Mouse (Mus musculus) hindbrain, embryonic 16.5 days (tissue): Measurements from ENCODE around the gene Zfp768. TPM values are rescaled to one million over a fixed set of nuclear protein-coding genes. Genes with fewer than 3 reads are reported as not detected.

ENCODE experiments used
- ATAC-seq: fragments of 200-750 bp; cut with Nextera tagmentation; 2 replicates; pipeline ENCODE4 v1.8.0; 2017; ENCODE audit warnings: moderate TSS enrichment, moderate library complexity
- H3K27ac ChIP-seq: fragments of 300-500 bp; sonication (generic); 2 replicates; pipeline ENCODE4 v1.5.1; 2014; ENCODE audit warnings: low read depth, mild to moderate bottlenecking, control low read depth, low read length, moderate library complexity
- H3K27me3 ChIP-seq: fragments of 300-500 bp; sonication (generic); replicated peaks from 2 replicates; pipeline ENCODE4 v1.6.1; 2014; ENCODE audit warnings: low read length; ENCODE audit not compliant: control insufficient read depth, insufficient read depth
- H3K36me3 ChIP-seq: fragments of 300-500 bp; sonication (generic); 2 replicates; pipeline ENCODE4 v1.6.1; 2014; ENCODE audit warnings: mild to moderate bottlenecking, low read length, moderate library complexity, mixed read lengths; ENCODE audit not compliant: control insufficient read depth, insufficient read depth
- H3K4me1 ChIP-seq: fragments of 300-500 bp; sonication (generic); 2 replicates; pipeline ENCODE4 v1.6.1; 2014; ENCODE audit warnings: low read depth, low read length; ENCODE audit not compliant: control insufficient read depth, insufficient read depth
- H3K4me2 ChIP-seq: fragments of 300-500 bp; sonication (generic); 2 replicates; pipeline ENCODE4 v1.6.1; 2014; ENCODE audit warnings: mild to moderate bottlenecking, low read length, control low read depth, moderate library complexity
- H3K4me3 ChIP-seq: fragments of 300-500 bp; sonication (generic); 2 replicates; pipeline ENCODE4 v1.5.1; 2014; ENCODE audit warnings: mild to moderate bottlenecking, low read length, control low read depth, moderate library complexity
- H3K9ac ChIP-seq: fragments of 300-500 bp; sonication (generic); 2 replicates; pipeline ENCODE4 v1.6.1; 2014; ENCODE audit warnings: low read depth, mild to moderate bottlenecking, control low read depth, low read length, moderate library complexity
- H3K9me3 ChIP-seq: fragments of 300-500 bp; sonication (generic); 2 replicates; pipeline ENCODE4 v1.6.1; 2014; ENCODE audit warnings: mild to moderate bottlenecking, low read length, moderate library complexity; ENCODE audit not compliant: control insufficient read depth
- WGBS: fragments of 180-500 bp; shearing (Covaris S2); extraction: QIAGEN DNeasy Blood & Tissue Kit; methylation state at CpG from one replicate; pipeline ENCODE4 v1.1.7; 2014; 5-methylcytosine and 5-hydroxymethylcytosine counted together
- polyA plus RNA-seq: library from polyadenylated mRNA; unstranded; fragments of >200 nt; fragmentation: Nextera tagmentation; extraction: Ambion mirVana; gene quantifications from 2 replicates; pipeline ENCODE4 v1.2.1, GENCODE M21; 2015

Gene Zfp768
- polyA plus RNA-seq, 1 experiment from 2014 or later = 16.3 TPM

DNA sequence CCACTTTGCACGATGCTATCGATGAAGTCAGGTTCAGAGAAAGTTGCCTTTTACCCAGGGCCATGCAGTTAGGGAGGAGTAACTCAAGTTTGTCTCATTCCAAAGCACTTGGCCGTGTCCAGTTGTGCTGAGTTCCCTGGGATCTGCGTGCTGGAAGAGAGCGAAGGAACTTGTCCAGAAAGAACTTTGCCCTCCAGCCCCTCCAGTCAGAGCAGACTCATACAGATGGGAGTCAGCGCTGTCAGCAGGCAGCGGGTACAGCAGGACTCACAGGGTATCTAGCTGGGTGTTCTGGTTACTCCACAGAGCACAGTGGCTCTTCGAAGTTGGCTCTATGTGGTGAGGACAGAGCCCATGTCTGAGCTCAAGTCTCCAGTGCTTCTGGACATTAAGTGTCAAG, 19.8 kb downstream of the Zfp768 start:
- 87% methylated on average over 8 of the region's 8 CpGs for WGBS
- Histone ChIP-seq H3K4me3 (no peak overlapping the region), H3K9ac (no peak overlapping the region), H3K4me1 (no peaks in the 10 kb centered on the region), H3K27ac (no peak overlapping the region), H3K4me2 (no peak overlapping the region), H3K27me3 (no peaks in the 10 kb centered on the region), H3K9me3 (no peaks in the 10 kb centered on the region), H3K36me3 (no peaks in the 10 kb centered on the region)
- no peak for ATAC-seq

DNA sequence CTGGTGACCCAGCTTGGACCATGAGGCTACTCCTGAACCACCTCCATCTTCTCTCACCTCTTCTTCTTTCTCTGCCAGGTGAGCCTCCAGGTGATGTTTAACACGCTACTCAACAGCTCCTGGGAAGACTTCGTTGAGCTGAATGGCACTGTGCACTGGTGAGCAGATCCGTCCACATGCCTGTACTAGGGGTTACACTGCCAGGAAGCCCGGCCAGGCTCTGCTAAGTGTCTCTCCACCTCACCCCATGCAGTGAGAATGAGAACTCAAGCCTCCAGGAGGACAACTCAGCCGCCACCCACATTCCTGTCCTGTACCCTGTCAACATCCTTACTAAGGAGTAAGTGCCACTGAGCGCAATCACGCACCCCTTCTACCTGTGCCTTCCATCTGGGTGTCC, 20.4 kb downstream of the Zfp768 start:
- Histone ChIP-seq H3K9me3 (no peaks in the 10 kb centered on the region), H3K9ac (no peak overlapping the region), H3K4me3 (no peak overlapping the region), H3K27me3 (no peaks in the 10 kb centered on the region), H3K27ac (no peak overlapping the region), H3K4me1 (no peaks in the 10 kb centered on the region), H3K36me3 (no peaks in the 10 kb centered on the region), H3K4me2 (no peak overlapping the region)
- ATAC-seq = no peak
- 87% methylated on average over 7 of the region's 7 CpGs for WGBS

DNA sequence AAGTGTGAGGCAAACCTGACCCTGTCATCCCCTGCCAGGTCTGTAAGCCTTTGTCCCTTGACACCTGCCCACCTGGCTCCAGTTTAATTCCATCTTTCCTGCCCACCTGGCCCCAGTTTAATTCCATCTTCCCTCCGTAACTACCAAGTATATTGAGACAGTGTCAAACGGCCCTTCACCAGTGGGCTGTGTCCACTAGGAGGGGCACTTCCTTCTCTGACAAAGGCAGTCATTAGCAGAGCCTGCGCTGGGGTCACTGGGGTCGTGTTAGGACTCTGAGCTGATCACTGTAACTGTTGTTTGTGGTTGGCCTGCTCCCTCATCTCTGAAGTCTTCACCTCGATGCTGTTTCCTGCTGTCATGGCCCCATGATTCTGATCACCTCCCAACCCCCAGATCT, 23.3 kb downstream of the Zfp768 start:
- Histone ChIP-seq H3K4me2 (no peak overlapping the region), H3K9me3 (no peaks in the 10 kb centered on the region), H3K4me3 (no peak overlapping the region), H3K9ac (no peak overlapping the region), H3K36me3 (no peaks in the 10 kb centered on the region), H3K4me1 (no peaks in the 10 kb centered on the region), H3K27ac (no peak overlapping the region), H3K27me3 (no peaks in the 10 kb centered on the region)
- WGBS = 52% methylated on average over 5 of the region's 5 CpGs
- no peak for ATAC-seq

DNA sequence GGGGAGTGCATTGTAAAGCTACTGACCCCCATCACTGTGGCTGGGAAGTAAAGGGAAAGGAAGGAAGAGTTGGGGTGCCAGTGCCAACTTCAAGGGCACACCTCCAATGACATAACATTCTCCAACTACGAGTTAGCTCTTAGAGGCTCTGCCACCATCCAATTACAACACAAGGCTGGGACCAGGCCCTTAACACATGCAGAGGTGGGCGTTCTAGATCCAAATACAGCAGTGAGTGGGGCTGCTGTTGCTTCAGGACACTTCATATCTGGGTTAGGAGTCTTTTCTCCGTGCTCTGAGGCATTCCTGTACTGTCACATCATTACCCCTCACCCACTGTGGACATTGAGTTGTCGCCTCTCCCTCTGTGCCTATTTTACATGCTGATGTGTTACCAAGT, 24.3 kb downstream of the Zfp768 start:
- Histone ChIP-seq H3K9me3 (no peaks in the 10 kb centered on the region), H3K4me1 (no peaks in the 10 kb centered on the region), H3K4me2 (no peak overlapping the region), H3K27ac (no peak overlapping the region), H3K36me3 (no peaks in the 10 kb centered on the region), H3K9ac (no peak overlapping the region), H3K27me3 (no peaks in the 10 kb centered on the region), H3K4me3 (no peak overlapping the region)
- 75% methylated on average over 4 of the region's 4 CpGs for WGBS
- ATAC-seq = no peak

DNA sequence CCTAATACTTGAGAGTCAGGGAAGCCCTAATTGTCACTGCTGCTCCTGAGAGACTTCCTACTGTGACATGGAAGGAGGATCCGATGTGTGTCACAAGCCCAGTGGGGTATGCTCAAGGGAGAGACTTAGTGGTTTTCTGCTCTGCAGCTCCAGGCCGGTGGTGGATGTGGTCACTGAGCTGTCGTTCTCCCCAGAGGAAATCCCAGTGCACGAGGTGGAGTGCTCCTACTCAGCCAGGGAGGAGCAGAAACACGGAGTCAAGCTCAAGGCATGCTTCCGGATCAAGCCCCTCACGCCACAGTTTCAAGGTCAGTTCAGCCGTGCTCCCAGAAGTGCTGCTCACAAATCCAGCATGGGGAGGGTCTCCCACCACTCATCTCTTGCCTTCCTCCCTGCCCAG, 31.5 kb downstream of the Zfp768 start:
- WGBS = 46% methylated on average over 8 of the region's 8 CpGs
- Histone ChIP-seq H3K9ac (no peak overlapping the region), H3K4me1 (no peaks in the 10 kb centered on the region), H3K4me2 (no peak overlapping the region), H3K9me3 (no peaks in the 10 kb centered on the region), H3K27ac (no peak overlapping the region), H3K27me3 (no peaks in the 10 kb centered on the region), H3K36me3 (no peaks in the 10 kb centered on the region), H3K4me3 (no peak overlapping the region)
- no peak for ATAC-seq

DNA sequence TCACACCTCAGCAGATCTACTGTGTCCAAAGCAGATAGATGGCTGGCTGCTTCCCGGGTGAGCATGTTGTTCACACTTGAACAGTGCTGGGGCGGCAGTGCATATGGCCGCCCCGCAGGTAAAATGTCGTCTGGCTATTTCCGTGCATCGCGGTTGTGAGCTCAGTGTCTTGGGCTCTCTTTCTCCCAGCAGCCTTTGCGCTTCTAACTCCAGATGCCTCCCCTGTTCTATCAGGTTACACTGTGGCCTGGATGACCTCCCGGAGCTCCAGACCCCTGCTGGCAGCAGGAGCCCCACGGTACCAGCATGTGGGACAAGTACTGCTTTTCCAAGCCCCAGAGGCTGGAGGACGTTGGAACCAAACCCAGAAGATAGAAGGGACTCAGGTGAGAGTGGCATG, 35.4 kb downstream of the Zfp768 start:
- no peaks in the 10 kb centered on the region for H3K27me3 ChIP-seq
- no peak overlapping the region for H3K4me2 ChIP-seq
- no peaks in the 10 kb centered on the region for H3K36me3 ChIP-seq
- no peak overlapping the region for H3K27ac ChIP-seq
- no peak overlapping the region for H3K9ac ChIP-seq
- H3K4me3 ChIP-seq = no peak overlapping the region
- WGBS = 77% methylated on average over 12 of the region's 12 CpGs
- no peak for ATAC-seq
- no peaks in the 10 kb centered on the region for H3K4me1 ChIP-seq
- H3K9me3 ChIP-seq = no peaks in the 10 kb centered on the region

DNA sequence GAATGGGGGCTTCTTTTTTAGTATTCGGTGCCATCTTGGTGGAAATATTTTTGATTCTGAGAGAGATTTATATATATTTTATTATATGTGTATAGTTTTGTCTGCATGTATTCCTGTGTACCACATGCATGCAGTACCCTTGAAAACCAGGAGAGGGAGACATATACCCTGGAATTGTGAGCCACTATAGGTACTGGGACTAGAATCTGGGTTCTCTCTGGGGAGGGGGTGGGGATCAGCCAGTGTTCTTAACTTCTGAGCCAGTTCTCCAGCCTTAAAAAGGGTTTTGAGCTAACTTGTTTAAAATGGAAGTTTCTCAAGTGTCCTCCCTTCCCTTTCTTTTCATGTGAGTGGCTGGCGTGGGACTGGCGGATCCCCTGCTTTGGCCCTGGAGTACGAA, 36.5 kb downstream of the Zfp768 start:
- Histone ChIP-seq H3K27me3 (no peaks in the 10 kb centered on the region), H3K27ac (no peak overlapping the region), H3K36me3 (no peaks in the 10 kb centered on the region), H3K4me1 (no peaks in the 10 kb centered on the region), H3K4me3 (no peak overlapping the region), H3K4me2 (no peak overlapping the region), H3K9me3 (no peaks in the 10 kb centered on the region), H3K9ac (no peak overlapping the region)
- peak; percentile 56; the same call in 1 of the 2 replicates for ATAC-seq
- WGBS = 69% methylated on average over 4 of the region's 4 CpGs

DNA sequence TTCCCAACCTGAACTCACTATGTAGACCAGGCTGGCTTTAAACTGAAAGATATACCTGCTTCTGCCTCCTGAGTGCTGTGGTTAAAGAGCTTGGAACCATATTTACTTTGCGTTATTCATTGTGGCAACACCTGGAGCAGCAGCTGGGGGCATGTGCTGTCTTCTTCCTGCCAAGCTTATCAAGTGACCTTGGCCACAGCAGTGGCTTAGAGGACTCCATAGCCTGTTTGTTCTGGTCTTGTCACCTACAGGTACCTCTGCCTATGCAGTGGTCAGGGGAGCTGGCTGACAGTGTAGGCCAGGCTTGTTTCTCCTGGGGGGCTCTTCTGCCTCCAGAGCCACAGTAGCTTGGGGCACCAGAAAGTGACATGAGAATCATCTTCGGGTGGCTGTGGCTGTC, 37.0 kb downstream of the Zfp768 start:
- H3K9ac ChIP-seq = no peak overlapping the region
- ATAC-seq = no peak
- no peak overlapping the region for H3K27ac ChIP-seq
- no peak overlapping the region for H3K4me2 ChIP-seq
- no peaks in the 10 kb centered on the region for H3K9me3 ChIP-seq
- no peaks in the 10 kb centered on the region for H3K4me1 ChIP-seq
- H3K27me3 ChIP-seq = no peaks in the 10 kb centered on the region
- no peak overlapping the region for H3K4me3 ChIP-seq
- 77% methylated on average over 2 of the region's 2 CpGs for WGBS
- H3K36me3 ChIP-seq = no peaks in the 10 kb centered on the region

DNA sequence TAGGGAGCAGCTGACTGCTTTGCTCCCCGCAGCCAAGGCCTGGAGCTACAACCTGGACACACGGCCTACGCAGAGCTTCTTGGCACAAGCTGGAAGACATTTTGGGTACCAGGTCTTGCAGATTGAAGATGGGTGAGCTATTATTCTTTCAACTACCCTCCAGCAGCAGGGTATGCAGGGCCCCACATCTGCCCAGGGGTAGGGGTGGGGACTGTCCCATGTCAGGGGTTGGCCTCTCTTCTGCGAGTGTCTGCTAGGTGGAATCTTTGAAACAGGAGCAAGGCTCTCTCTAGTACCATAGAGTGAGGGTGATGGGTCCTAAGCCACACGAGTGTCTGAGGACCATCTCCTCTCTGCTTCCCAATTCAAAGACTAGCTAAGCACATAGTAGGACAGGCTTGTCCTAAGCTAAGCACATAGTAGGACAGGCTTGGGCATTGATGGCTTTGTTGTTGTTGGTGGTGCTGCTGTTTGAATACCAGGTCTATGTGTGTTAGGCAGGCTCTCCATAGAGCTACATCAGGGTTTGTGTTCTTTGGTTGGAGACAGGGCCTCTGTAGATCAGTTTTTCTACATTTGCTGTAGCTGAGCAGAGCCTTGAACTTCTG, 47.7 kb downstream of the Zfp768 start:
- no peak overlapping the region for H3K4me2 ChIP-seq
- ATAC-seq = no peak
- no peak overlapping the region for H3K9ac ChIP-seq
- H3K9me3 ChIP-seq = no peaks in the 10 kb centered on the region
- H3K4me3 ChIP-seq = no peak overlapping the region
- no peaks in the 10 kb centered on the region for H3K36me3 ChIP-seq
- WGBS = 97% methylated on average over 4 of the region's 5 CpGs
- H3K27me3 ChIP-seq = no peaks in the 10 kb centered on the region
- no peaks in the 10 kb centered on the region for H3K4me1 ChIP-seq
- H3K27ac ChIP-seq = no peak overlapping the region
